Mouse (Mus musculus) right cerebral cortex, postnatal 4 days (tissue): ENCODE measurements around the gene Gm20388.
A peak's percentile ranks its signal among the peaks of the same experiment; 100 is the strongest.

Experiments
- DNase-seq: peaks from one replicate; pipeline ENCODE4 v3.0.0-alpha.2; 2022

Gm20388 gene

GRCm38 (mm10) chr8:122824571-122824970 lies 2913.9 kb downstream of the Gm20388 start:
- DNase-seq: no peak

- no peak for DNase-seq
Observed at GRCm38 (mm10) chr8:122824986-122825385, 2914.3 kb downstream of the Gm20388 start.

- DNase-seq: no peak
Observed at GRCm38 (mm10) chr8:122825408-122825807, 2914.8 kb downstream of the Gm20388 start.

GRCm38 (mm10) chr8:122829396-122829795 lies 2918.8 kb downstream of the Gm20388 start:
- no peak for DNase-seq

GRCm38 (mm10) chr8:122830349-122831061 lies 2919.9 kb downstream of the Gm20388 start:
- DNase-seq: peak; percentile 98

GRCm38 (mm10) chr8:122834416-122834815 lies 2923.8 kb downstream of the Gm20388 start:
- DNase-seq: no peak

GRCm38 (mm10) chr8:122834971-122835370 lies 2924.3 kb downstream of the Gm20388 start:
- peak; percentile 74 for DNase-seq

GRCm38 (mm10) chr8:122836199-122836598 lies 2925.6 kb downstream of the Gm20388 start:
- no peak for DNase-seq

GRCm38 (mm10) chr8:122836696-122837095 lies 2926.1 kb downstream of the Gm20388 start:
- DNase-seq: no peak

GRCm38 (mm10) chr8:122844161-122844560 lies 2933.5 kb downstream of the Gm20388 start:
- no peak for DNase-seq

GRCm38 (mm10) chr8:122845662-122846061 lies 2935.0 kb downstream of the Gm20388 start:
- peak; percentile 23 for DNase-seq

- peak; percentile 66 for DNase-seq
Observed at GRCm38 (mm10) chr8:122847829-122848561, 2937.4 kb downstream of the Gm20388 start, which contains the start of gene Cdh15. TSS of gene Cdh15 (plus strand) at chr8:122847966.

- no peak for DNase-seq
Observed at GRCm38 (mm10) chr8:122849152-122849910, 2938.7 kb downstream of the Gm20388 start.

GRCm38 (mm10) chr8:122850641-122851240 lies 2940.1 kb downstream of the Gm20388 start:
- no peak for DNase-seq

- no peak for DNase-seq
Observed at GRCm38 (mm10) chr8:122851692-122852545, 2941.3 kb downstream of the Gm20388 start.

GRCm38 (mm10) chr8:122852546-122852905 lies 2941.9 kb downstream of the Gm20388 start:
- no peak for DNase-seq

GRCm38 (mm10) chr8:122853340-122853771 lies 2942.7 kb downstream of the Gm20388 start:
- peak; percentile 42 for DNase-seq

- DNase-seq: no peak
Observed at GRCm38 (mm10) chr8:122854388-122854787, 2943.7 kb downstream of the Gm20388 start.

- no peak for DNase-seq
Observed at GRCm38 (mm10) chr8:122855123-122855522, 2944.5 kb downstream of the Gm20388 start.

GRCm38 (mm10) chr8:122856288-122856687 lies 2945.6 kb downstream of the Gm20388 start:
- DNase-seq: no peak

- DNase-seq: no peak
Observed at GRCm38 (mm10) chr8:122859843-122860242, 2949.2 kb downstream of the Gm20388 start.

GRCm38 (mm10) chr8:122864719-122865129 lies 2954.1 kb downstream of the Gm20388 start:
- DNase-seq: no peak
